Mouse (Mus musculus): ENCODE results near the gene 4930452B06Rik. TPM values are rescaled to one million over a fixed set of nuclear protein-coding genes. Genes with fewer than 3 reads are reported as not detected.

The 4930452B06Rik gene
- total RNA-seq, 2 experiments from 2014 or later, result 7.9 to 8.1 TPM

DNA sequence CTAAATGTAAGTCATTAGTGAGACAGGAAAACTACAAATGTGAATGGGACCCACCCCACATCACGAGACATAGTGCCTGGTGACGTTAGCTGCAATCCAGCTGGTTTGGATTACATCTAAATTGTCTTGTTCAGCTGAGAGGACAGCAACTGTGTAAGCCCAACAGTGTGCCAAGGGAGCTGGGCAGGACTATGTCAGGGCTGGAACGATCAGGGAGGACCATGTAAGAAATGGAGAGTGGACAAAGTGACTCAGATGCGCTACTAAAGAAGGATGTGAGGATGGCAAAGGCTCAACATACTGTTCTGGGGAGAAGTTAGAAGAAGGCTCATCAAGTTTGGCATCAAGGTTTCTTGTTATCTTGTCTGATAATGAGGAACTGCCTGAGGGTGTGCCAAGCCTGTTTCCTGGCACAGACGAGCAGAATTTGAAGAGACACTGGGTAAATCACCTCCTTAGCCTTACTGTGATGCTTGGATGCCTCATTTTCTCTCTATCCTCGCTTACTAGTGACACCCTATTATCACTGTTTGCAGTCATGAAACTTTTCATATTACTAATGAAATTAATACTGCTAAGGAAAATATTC is 203.6 kb downstream of the 4930452B06Rik start:
- intact Hi-C loops (cut with DNase I), result loop anchor here (5.0 kb wide), 1 partner anchor 145 kb away; no protein-coding TSS in a partner anchor
- peak in 1 of 2 experiments; percentile 10 for DNase-seq

DNA sequence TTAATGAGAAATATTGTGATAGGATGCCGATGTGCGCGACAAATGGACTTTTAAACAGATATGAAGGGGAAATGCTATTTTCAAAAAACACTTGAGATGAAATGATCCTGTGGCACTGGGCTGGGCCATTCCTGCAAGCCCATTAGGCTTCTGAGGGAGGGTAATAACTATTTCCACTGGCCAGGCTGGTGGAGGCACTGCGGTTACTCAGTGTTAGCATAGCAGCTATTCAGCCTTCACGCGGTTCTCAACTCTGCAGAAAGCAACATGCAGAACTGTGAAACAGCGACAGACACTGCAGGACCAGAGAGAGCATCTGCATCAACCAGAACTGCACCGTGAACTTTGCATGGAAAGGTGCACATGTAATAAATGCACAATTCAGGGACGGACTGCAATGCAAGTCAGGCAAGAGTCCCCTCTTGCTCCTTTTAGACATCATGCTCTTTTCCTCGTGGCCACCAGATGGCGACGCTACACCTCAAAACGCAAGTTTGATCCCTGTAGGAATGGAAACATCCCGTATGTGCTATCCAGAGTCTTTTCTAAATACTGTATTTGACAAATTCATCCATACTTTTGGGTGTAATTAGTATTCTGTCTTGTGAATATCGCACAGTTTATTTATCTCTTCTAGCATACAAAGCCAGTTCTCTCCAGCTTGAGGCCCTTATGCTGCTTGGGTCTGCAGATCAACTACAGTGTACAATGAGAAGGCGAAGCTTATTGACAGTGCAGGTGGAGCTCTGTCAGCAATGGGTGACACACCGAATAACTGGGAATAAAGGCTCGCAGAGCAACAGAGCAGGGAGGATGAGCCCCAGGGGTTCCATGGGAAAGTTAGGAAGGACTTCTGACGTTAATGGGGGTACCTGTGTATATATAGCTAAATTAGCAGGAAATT is 205.6 kb downstream of the 4930452B06Rik start:
- DNase-seq, result peak; percentile 57 to 73
- intact Hi-C loops (cut with DNase I), result loop anchor here (2.0 to 5.0 kb wide), 2 partner anchors 104 to 147 kb away; no protein-coding TSS in a partner anchor

DNA sequence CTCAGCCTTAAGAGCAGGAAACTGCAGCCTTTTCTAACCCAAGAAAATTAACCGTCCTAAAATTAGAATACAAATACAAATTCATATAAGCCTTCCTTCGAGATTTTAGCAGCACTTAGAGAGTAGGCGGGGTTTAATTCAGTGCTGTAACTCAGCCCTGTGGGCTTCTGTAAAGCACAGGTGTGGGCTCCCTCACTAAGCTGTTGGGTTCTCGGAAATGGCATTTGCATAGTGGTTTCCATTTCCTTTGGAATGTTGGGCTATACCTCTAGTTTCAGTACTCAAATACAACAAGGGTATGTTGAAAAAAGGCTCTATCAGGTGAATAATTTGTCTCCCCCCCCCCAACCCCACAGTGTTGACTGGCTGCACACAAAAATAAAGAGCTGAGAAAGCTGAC is 206.3 kb downstream of the 4930452B06Rik start:
- intact Hi-C loops (cut with DNase I), result loop anchor here (2.0 to 5.0 kb wide), 2 partner anchors 103 to 148 kb away; no protein-coding TSS in a partner anchor
- no peak for DNase-seq

DNA sequence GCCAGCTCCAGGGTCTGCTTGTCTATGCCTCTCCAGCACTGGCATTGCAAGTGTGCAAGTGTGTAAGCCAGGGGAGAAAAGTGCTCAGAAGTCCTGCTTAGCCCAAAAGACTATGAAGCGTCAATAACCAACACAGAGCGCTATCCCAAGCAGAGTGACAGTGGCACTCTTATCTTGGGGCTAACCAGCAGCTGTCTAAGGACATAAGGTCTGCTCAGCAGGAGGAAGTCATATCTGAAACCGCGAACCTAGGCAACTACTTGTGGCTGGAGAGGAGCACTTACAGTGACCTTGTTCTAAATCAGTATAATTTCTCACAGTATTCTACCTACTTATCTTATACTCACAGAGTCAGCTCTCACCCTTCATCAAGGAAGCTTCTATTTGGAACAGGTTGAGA is 214.9 kb downstream of the 4930452B06Rik start:
- intact Hi-C loops (cut with DNase I), result no loop called here
- no peak for DNase-seq

DNA sequence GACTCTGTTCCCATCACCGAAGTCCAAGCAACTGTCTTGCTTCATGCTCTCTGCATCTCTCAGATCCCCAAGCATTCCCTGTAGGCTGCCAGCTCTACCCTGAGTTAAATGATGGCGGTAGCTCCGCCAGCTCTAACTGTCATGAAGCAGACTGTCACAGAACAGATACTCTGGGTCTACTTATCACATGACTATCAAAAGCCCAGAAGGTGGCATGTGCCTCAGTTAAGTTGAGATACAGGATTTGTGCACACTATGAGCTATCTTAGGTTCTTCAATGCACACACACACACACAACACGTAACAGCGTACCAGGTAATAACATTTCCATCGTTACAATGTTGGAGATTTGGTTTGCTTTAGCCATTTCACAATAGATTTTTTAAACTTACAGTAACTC is 215.7 kb downstream of the 4930452B06Rik start:
- intact Hi-C loops (cut with DNase I), result no loop called here
- DNase-seq, result no peak

DNA sequence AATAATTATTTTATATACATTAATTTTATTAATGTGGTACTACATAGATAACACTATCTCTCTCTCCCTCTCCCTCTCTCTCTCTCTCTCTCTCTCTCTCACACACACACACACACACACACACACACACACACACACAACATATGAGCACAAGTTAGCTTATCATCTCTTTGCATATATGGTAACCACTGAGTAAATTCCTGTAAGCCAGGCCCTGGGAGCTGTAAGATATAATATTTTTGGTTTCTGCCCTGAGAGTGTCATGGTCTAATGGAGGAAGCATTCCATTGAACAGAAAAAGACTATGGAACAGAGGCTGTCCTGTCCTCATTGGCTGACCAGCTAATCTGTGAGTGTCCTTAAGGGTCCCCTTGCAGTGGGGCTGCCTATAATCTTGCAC is 216.7 kb downstream of the 4930452B06Rik start:
- no peak for DNase-seq
- intact Hi-C loops (cut with DNase I), result no loop called here

DNA sequence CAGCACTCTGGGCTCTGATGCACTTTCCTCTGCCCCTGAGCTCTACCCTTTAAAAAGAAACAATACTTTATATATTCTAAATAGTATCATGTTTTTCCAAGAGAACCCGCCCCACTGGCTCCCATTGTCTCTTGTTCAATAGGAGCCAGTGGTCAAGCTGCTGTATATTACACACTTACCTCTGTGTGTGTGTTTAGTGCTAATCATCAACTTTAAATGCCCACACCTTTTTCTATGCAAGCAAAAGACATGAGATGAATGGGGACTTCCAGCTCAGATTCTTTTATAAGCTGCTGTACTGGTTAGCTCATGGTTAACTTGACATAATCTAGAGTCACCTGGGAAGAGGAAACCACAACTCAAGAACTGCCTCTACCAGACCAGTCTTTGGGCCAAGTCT is 218.7 kb downstream of the 4930452B06Rik start:
- no peak for DNase-seq
- intact Hi-C loops (cut with DNase I), result no loop called here

DNA sequence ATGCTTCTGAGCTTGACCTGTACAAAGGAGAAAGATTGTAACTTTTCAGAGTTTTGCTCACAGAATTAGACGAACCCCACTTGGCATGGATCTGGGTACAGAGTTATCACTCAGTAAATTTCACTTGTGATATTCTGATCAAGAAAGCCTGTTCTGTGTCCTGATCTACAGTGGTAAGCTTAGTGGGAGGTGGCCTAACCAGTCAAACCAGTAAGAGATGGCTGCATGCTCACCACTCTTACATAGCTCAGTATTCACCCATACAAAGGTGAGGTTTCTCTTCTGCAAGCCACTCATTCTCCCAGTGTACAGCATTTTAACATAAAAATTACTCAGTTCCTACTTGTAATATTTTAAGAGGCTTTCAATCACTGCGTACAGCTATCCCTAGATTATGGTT is 221.7 kb downstream of the 4930452B06Rik start:
- intact Hi-C loops (cut with DNase I), result no loop called here
- no peak for DNase-seq

DNA sequence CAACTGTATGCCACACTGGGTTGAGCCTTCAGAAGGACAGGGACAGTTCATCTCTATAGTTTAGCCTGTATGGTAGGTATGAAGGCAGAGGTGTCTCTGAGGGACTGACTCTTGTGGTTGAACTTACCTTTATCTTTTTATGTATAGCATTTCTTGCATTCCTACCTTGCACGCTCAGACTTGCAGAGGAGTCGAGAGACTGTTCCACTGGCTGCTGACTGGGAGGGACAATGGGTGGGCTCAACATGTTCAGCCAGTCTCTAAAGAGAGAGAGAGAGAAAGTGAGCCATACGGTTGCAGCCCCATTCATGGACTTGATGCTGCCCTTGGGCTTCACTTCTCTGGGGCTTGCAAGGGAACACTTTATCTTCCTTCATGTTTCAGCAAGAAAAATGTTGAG is 223.3 kb downstream of the 4930452B06Rik start:
- intact Hi-C loops (cut with DNase I), result no loop called here
- DNase-seq, result no peak

DNA sequence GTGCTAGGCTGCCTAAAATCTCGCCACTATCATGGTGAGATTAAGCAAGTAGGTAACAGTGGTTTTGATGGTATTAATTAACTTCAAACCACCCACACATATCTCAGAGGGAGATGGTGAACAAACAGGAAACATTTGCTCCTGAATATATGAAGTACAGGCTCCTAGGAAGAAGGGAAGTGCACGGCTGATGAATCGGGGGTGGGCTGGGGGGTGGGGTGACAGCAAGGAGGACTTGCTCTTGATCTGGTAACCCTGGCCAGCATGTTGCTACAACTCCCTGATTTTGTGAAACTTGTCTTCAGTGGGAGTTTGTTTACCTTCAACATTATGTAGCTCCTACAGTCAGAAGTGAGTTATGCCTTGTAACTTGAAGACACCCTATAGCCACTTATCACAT is 224.4 kb downstream of the 4930452B06Rik start:
- intact Hi-C loops (cut with DNase I), result no loop called here
- no peak for DNase-seq

DNA sequence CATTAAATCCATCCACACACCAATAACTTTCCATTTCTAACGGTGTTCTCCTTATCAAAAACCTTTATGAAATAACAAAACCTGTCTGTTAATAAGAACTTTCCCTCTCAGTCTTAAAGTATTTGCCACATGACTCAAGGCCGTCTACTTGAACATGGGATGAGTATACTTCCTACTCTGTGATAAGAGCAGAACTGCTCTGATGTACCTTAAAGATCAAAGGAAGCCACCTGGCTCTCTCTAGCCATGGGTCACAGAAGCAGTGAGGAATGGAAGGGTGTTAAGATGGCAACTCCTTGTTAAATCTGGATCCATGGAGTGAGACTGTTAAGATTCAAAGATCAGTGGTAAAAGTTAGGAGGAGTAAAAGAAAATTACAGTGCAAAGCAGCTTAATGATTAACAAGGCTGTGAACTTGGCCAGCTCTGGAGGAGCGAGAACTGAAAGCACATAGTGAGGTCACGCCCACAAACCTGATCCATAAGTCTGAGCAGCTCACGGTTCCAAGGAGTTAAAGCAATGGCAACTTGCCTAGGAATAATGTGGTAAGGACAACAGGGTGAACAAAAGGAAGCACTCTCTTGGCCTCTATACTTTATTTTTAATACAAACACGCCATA is 235.3 kb downstream of the 4930452B06Rik start:
- no peak for DNase-seq
- intact Hi-C loops (cut with DNase I), result no loop called here

DNA sequence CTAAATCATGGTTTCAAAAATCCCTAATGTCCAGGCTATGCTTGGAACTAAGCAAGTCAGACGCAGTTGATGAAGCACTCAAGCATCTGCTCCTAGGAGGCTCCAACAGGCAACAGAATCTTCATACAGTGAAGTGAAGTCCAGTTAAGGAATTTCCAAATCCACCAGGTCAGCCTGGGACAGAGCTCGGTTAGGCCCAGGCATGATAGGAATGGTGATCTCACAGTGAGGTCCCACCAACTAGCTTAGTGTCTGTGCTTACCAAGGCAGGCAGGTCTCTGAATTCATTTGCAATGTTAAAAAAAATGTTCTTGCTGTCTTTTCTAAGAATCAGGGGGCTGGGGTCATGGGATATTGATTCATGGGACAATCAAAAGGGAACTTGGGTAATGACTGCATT is 236.3 kb downstream of the 4930452B06Rik start:
- no peak for DNase-seq
- intact Hi-C loops (cut with DNase I), result no loop called here

DNA sequence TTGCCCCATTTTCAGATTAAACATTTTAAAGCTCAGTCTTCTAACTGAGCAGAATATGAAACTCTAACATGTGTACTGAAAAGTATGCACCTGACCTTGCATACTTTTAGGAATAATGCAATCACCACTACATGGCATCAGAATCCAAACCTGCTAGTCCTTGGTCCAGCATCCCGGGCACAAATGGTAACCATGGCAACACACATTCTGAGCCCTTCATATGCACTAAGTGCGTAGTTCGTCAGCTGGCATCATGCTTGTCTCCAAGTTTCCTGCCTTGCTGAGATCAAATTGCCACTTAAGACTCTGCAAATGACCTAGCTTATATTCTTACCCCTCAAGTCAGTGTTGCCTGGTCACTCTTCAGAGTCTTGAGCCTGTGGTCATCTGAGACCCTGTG is 243.2 kb downstream of the 4930452B06Rik start:
- DNase-seq, result no peak
- intact Hi-C loops (cut with DNase I), result no loop called here

DNA sequence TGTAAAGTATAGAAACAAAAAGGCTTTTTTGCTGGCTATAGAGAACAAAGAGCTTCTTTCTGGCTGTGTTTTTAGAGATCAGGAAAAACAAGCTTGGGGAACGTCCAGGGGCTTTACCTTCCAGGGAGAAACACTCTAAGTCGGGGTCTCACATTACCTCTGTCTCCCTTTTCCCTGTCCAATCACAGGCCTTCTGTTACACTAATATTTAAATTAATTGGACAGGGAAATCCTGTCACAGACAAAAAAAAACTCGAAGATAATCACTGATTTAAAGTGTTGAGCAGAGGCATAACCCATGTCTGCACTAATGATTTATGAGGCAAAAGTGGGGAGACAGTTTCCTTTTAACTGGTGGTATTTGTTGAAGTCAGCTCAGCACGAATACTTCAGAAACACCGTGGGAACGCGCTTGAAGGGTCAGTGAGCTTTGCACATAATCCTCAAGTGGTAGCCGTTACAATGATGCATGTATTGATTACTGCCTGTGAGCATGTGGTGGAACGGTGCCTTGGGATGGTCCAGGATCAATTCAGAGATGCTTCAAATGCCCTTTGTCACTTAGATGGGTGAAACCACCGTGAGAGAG is 244.7 kb downstream of the 4930452B06Rik start:
- DNase-seq, result no peak
- intact Hi-C loops (cut with DNase I), result no loop called here

DNA sequence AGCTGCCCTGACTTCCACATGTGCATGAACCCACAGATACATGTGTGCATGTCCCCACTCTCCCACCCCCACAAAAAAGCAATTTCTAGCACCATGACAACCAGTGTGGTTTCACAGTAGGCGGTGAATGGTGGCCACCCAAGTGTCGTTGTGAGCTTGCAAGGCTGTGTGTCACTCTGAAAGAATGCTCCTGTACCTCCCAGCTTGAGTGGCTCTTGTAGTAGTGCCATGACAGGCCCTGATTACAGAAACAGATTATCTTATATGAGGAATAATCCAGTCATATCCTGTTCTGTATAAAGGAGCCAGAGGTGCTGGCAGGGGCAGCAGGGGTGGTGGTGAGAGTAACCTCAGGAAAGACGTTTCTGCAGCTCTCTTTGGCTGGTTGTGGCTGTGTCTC is 247.4 kb downstream of the 4930452B06Rik start:
- no peak for DNase-seq
- intact Hi-C loops (cut with DNase I), result no loop called here

DNA sequence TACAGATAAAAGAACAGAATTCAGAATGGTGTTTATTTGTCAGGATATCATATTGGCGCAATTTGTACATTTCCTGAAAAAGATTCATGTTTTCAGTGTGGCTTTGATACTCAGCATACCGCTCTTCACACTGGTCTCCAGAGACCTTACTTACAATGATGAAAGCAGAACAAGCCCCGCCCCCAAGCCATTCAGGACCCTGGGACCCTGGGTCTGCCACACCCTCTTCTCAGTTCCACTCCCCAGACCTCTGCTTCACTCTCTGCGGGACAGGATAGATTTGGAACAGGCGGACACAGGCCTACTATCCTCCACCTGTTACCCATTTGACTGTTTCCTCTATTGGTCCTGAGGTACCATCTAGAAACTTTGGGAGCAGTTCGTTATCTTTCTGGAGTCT is 260.1 kb downstream of the 4930452B06Rik start:
- intact Hi-C loops (cut with DNase I), result no loop called here
- DNase-seq, result no peak

DNA sequence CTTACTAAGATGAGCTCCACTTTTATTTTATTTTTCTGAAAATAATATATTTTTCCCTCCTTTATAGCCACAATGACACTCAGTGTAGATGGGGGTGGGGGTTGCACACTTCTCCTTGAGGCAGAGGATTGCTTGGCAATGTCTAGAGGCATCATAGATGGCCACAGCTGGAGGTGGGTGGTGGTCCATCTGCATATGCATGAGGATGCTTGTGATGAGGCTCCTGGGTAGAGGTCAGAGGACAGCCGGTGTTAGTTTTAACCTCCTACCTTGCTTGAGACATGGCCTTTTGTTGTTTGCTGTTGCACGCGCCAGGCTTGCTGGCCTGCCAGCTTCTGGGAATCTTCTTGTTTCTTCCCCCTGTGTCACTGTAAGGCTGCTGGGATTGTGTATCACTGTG is 262.7 kb downstream of the 4930452B06Rik start:
- intact Hi-C loops (cut with DNase I), result no loop called here
- DNase-seq, result no peak

DNA sequence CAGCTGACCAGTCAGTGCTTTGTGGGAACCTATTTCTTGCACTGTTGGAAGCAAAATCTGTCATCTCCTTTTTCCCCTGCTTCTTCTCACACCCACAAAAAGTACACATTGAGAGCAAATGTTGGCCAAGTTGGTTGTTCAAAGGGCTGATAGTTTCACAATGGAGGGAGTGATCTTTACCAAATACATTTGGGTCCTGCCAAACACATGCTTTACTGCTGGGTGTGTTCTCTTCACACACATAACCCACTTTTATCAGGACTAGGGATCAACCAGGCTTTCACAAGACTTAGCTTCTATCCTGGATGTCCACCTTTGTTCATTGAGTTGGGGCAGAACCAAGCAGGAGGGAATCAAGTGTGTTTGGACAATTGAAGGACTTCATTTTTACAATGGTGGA is 267.5 kb downstream of the 4930452B06Rik start:
- intact Hi-C loops (cut with DNase I), result no loop called here
- DNase-seq, result no peak

DNA sequence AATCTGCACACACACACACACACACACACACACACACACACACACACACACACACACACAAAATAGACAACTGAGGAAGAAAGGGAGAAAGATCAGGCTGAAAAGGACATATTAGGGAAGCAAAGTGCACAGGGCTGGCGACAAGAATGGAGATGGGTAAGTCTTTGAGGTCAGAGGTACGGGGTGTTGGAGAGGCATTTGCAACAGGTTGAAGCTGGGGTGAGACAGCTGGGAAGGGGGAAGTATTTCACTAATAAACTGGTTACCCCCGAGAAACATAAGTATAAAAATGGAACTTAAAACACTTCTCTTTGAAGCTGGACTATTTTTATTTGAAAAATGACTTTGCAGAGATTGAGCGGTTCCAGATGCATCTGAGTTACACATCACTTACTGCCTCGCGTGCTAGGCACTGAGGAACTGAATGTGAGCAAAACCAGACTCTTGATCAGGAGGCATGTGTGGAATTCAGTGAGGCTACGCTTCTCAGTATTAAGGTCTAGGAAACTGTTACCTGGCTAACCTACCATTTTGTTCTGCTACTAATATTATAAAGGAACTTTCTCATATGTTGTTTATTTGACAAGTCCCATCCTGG is 270.3 kb downstream of the 4930452B06Rik start:
- DNase-seq, result no peak
- intact Hi-C loops (cut with DNase I), result no loop called here

DNA sequence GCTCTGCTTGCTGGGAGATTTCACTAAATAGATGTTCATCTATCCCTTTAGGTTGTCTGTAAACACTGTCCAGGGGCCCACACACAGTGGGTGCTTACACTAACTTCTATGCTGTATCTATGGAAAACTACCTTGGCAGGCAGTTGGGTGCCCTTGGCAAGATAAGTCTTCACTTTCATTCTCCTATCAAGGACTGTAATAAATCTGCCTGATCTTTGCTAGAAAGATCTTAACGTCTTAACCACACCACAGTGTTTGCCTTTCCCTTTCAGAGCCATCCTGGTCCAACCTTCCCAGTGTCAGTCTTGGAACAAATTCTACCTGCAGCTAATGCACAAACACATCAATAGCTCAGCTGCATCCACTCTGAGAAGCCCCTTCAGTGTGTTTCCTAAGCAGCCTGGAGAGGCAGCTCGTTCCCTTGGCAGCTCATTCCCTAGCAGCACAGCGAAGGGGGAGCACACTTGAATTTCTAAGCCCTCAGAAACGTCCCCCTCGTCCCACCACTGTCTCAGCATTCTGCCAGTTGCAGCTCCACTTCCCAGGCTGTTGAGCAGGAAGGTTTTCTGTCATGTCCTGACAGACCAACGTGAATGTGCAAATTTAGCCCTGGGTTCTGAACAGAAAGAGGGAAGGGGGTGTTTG is 273.7 kb downstream of the 4930452B06Rik start:
- intact Hi-C loops (cut with DNase I), result no loop called here
- no peak for DNase-seq

All from heart, postnatal 10 days (tissue).